Mouse (Mus musculus) liver, adult 2 months (tissue): Measurements from ENCODE around the gene Cog6. TPM values are rescaled to one million over a fixed set of nuclear protein-coding genes. Genes with fewer than 3 reads are reported as not detected.

Experiments used
- DNase-seq: peaks from one replicate; pipeline ENCODE4 v3.0.0-alpha.2; 2011; ENCODE audit warnings: low read depth, low spot score; ENCODE audit errors: extremely low read depth
- H3K27ac ChIP-seq: fragments of 200-500 bp; replicated peaks from 2 replicates; pipeline ENCODE4 v1.5.1; 2012; ENCODE audit warnings: low read depth, mild to moderate bottlenecking, control low read depth, inconsistent platforms, low read length; ENCODE audit not compliant: insufficient read depth
- H3K27me3 ChIP-seq: fragments of 200-500 bp; 2 replicates; pipeline ENCODE4 v1.6.1; 2012; ENCODE audit warnings: mild to moderate bottlenecking, moderate library complexity, low read length, inconsistent platforms; ENCODE audit not compliant: control insufficient read depth, insufficient read depth
- H3K36me3 ChIP-seq: fragments of 200-500 bp; 2 replicates; pipeline ENCODE4 v1.6.1; 2012; ENCODE audit warnings: low read length, inconsistent platforms; ENCODE audit not compliant: control insufficient read depth, insufficient read depth
- H3K4me1 ChIP-seq: fragments of 200-500 bp; 2 replicates; pipeline ENCODE4 v1.6.1; 2011; ENCODE audit warnings: low read length; ENCODE audit not compliant: control insufficient read depth, insufficient read depth
- H3K4me3 ChIP-seq: fragments of 200-500 bp; 2 replicates; pipeline ENCODE4 v1.5.1; 2011; ENCODE audit warnings: low read depth, mild to moderate bottlenecking, control low read depth, low read length, moderate library complexity; ENCODE audit not compliant: insufficient read depth
- H3K79me2 ChIP-seq: fragments of 200-500 bp; 2 replicates; pipeline ENCODE4 v1.6.1; 2012; ENCODE audit warnings: inconsistent platforms, mild to moderate bottlenecking, low read length, moderate library complexity; ENCODE audit not compliant: control insufficient read depth, insufficient read depth
- H3K9ac ChIP-seq: fragments of 200-500 bp; 2 replicates; pipeline ENCODE4 v1.6.1; 2012; ENCODE audit warnings: low read depth, mild to moderate bottlenecking, control low read depth, inconsistent platforms, low read length
- CTCF ChIP-seq: fragments of 200-500 bp; IDR thresholded peaks from 2 replicates; pipeline ENCODE4 v1.5.1; 2011; ENCODE audit warnings: low read depth, low read length, control low read depth
- POLR2A ChIP-seq: fragments of 200-500 bp; IDR thresholded peaks from 2 replicates; pipeline ENCODE4 v1.6.1; 2011; ENCODE audit warnings: low read length, control low read depth; ENCODE audit not compliant: insufficient read depth; ENCODE audit errors: extremely low read depth
- WGBS: fragments of 180-500 bp; shearing (Covaris S2); methylation state at CpG from one replicate; pipeline ENCODE4 v1.1.7; 2018; 5-methylcytosine and 5-hydroxymethylcytosine counted together
- polyA plus RNA-seq: library from polyadenylated mRNA; depleted of rRNA; stranded (reverse); fragments of >200 nt; gene quantifications from 2 replicates; pipeline ENCODE4 v1.2.3, GENCODE M21; 2012; rRNA removed
- total RNA-seq: library from RNA; depleted of rRNA; stranded (reverse); fragments of >200 nt; gene quantifications from 2 replicates; pipeline ENCODE4 v1.2.3, GENCODE M21; 2014; rRNA removed

The Cog6 gene
- total and polyA plus RNA-seq, 2 experiments, result 12.0 to 20.0 TPM

GRCm38 (mm10) chr3:52940832-52941468 is 76.1 kb downstream of the Cog6 start:
- Histone ChIP-seq H3K36me3 (no peaks in the 10 kb centered on the region), H3K79me2 (no peaks in the 10 kb centered on the region), H3K27me3 (no peaks in the 10 kb centered on the region; the same call in 1 of the 2 replicates), H3K9ac (no peak overlapping the region), H3K27ac (no peak overlapping the region), H3K4me1 (no peaks in the 10 kb centered on the region), H3K4me3 (no peak overlapping the region)
- TF ChIP-seq POLR2A, result no peak
- TF ChIP-seq CTCF, result no peak
- whole genome bisulfite sequencing, result 74% methylated on average over 10 of the region's 10 CpGs
- no peak for DNase-seq

GRCm38 (mm10) chr3:52938398-52938797 is 78.6 kb downstream of the Cog6 start:
- no peaks in the 10 kb centered on the region for H3K79me2 ChIP-seq
- H3K9ac ChIP-seq, result no peak overlapping the region
- WGBS, result 61% methylated on average over 5 of the region's 5 CpGs
- no peak for TF ChIP-seq POLR2A
- no peak for TF ChIP-seq CTCF
- no peaks in the 10 kb centered on the region for H3K36me3 ChIP-seq
- no peak overlapping the region for H3K4me3 ChIP-seq
- no peak overlapping the region for H3K27ac ChIP-seq
- H3K4me1 ChIP-seq, result no peaks in the 10 kb centered on the region
- H3K27me3 ChIP-seq, result no peaks in the 10 kb centered on the region; the same call in 1 of the 2 replicates
- no peak for DNase-seq

- no peaks in the 10 kb centered on the region for H3K36me3 ChIP-seq
- H3K27me3 ChIP-seq, result no peaks in the 10 kb centered on the region; the same call in 1 of the 2 replicates
- H3K27ac ChIP-seq, result no peak overlapping the region
- DNase-seq, result no peak
- no peaks in the 10 kb centered on the region for H3K79me2 ChIP-seq
- TF ChIP-seq POLR2A (no peak), CTCF (no peak)
- 73% methylated on average over 6 of the region's 6 CpGs for WGBS
- H3K4me3 ChIP-seq, result no peak overlapping the region
- H3K4me1 ChIP-seq, result no peaks in the 10 kb centered on the region
- no peak overlapping the region for H3K9ac ChIP-seq
Measured at GRCm38 (mm10) chr3:52937739-52938306, 79.2 kb downstream of the Cog6 start.

- Histone ChIP-seq H3K4me3 (no peak overlapping the region), H3K4me1 (no peaks in the 10 kb centered on the region), H3K27me3 (no peaks in the 10 kb centered on the region), H3K36me3 (no peaks in the 10 kb centered on the region), H3K79me2 (no peaks in the 10 kb centered on the region), H3K9ac (no peak overlapping the region), H3K27ac (no peak overlapping the region)
- no peak for DNase-seq
- TF ChIP-seq CTCF, result no peak
- no peak for TF ChIP-seq POLR2A
- WGBS, result 80% methylated on average over 2 of the region's 2 CpGs
Measured at GRCm38 (mm10) chr3:52931956-52932355, 85.1 kb downstream of the Cog6 start.

Other genes with a start within 250 kb of the Cog6 start
- gene Lhfp, start 24.3 kb upstream of the Cog6 start, total RNA-seq, result 10.6 and 14.3 TPM in 2 replicates
- 14.2 and 15.3 TPM in 2 replicates for gene Lhfp, start 24.3 kb upstream of the Cog6 start, polyA plus RNA-seq